Mouse (Mus musculus) neural tube, embryonic 11.5 days (tissue): Measurements from ENCODE around the gene Chd1. TPM values are rescaled to one million over a fixed set of nuclear protein-coding genes. Genes with fewer than 3 reads are reported as not detected.

Experiments used
- ATAC-seq: fragments of 200-750 bp; cut with Nextera tagmentation; 2 replicates; pipeline ENCODE4 v1.8.0; 2017; ENCODE audit warnings: moderate number of reproducible peaks, mild to moderate bottlenecking, moderate TSS enrichment, moderate library complexity; ENCODE audit not compliant: insufficient read depth, low FRiP score, low TSS enrichment
- DNase-seq: peaks from one replicate; pipeline ENCODE4 v3.0.0-alpha.2; 2015; ENCODE audit warnings: low spot score
- H3K27ac ChIP-seq: fragments of 300-500 bp; sonication (generic); 2 replicates; pipeline ENCODE4 v1.5.1; 2014; ENCODE audit warnings: low read depth, mild to moderate bottlenecking, low read length
- H3K27me3 ChIP-seq: fragments of 300-500 bp; sonication (generic); 2 replicates; pipeline ENCODE4 v1.6.1; 2014; ENCODE audit warnings: mild to moderate bottlenecking, low read length, mixed read lengths; ENCODE audit not compliant: control insufficient read depth, insufficient read depth
- H3K36me3 ChIP-seq: fragments of 300-500 bp; sonication (generic); 2 replicates; pipeline ENCODE4 v1.6.1; 2014; ENCODE audit warnings: mild to moderate bottlenecking, low read length, moderate library complexity, mixed read lengths; ENCODE audit not compliant: control insufficient read depth, insufficient read depth
- H3K4me1 ChIP-seq: fragments of 300-500 bp; sonication (generic); 2 replicates; pipeline ENCODE4 v1.6.1; 2014; ENCODE audit warnings: low read length, mixed read lengths; ENCODE audit not compliant: control insufficient read depth, insufficient read depth
- H3K4me2 ChIP-seq: fragments of 300-500 bp; sonication (generic); 2 replicates; pipeline ENCODE4 v1.6.1; 2014; ENCODE audit warnings: low read depth, mild to moderate bottlenecking, moderate library complexity
- H3K4me3 ChIP-seq: fragments of 300-500 bp; sonication (generic); 2 replicates; pipeline ENCODE4 v1.5.1; 2014; ENCODE audit warnings: low read depth, low read length
- H3K9ac ChIP-seq: fragments of 300-500 bp; sonication (generic); 2 replicates; pipeline ENCODE4 v1.6.1; 2014; ENCODE audit warnings: mild to moderate bottlenecking, low read length
- H3K9me3 ChIP-seq: fragments of 300-500 bp; sonication (generic); 2 replicates; pipeline ENCODE4 v1.6.1; 2016; ENCODE audit warnings: low read length; ENCODE audit not compliant: control insufficient read depth
- WGBS: fragments of 180-500 bp; shearing (Covaris S2); extraction: QIAGEN DNeasy Blood & Tissue Kit; methylation state at CpG from one replicate; pipeline ENCODE4 v1.1.7; 2014; 5-methylcytosine and 5-hydroxymethylcytosine counted together
- polyA plus RNA-seq: library from polyadenylated mRNA; unstranded; fragments of >200 nt; fragmentation: Nextera tagmentation; extraction: Ambion mirVana; gene quantifications from 2 replicates; pipeline ENCODE4 v1.2.1, GENCODE M21; 2014

Chd1 gene
- polyA plus RNA-seq, 1 experiment from 2014 or later = 38.8 TPM

GRCm38 (mm10) chr17:15695566-15695965 is 9.2 kb upstream of the Chd1 start:
- Histone ChIP-seq H3K9me3 (no peaks in the 10 kb centered on the region), H3K36me3 (no peaks in the 10 kb centered on the region), H3K4me3 (no peak overlapping the region), H3K27ac (no peak overlapping the region), H3K9ac (no peak overlapping the region), H3K27me3 (no peaks in the 10 kb centered on the region), H3K4me1 (no peaks in the 10 kb centered on the region), H3K4me2 (no peak overlapping the region)
- no peak for DNase-seq
- 82% methylated on average over 2 of the region's 2 CpGs for WGBS
- no peak for ATAC-seq

GRCm38 (mm10) chr17:15698956-15699355 is 5.8 kb upstream of the Chd1 start:
- H3K27me3 ChIP-seq = no peaks in the 10 kb centered on the region
- no peaks in the 10 kb centered on the region for H3K4me1 ChIP-seq
- no peak overlapping the region for H3K4me3 ChIP-seq
- H3K27ac ChIP-seq = no peak overlapping the region
- H3K36me3 ChIP-seq = no peaks in the 10 kb centered on the region
- no peak overlapping the region for H3K9ac ChIP-seq
- no peak overlapping the region for H3K4me2 ChIP-seq
- ATAC-seq (no peak), DNase-seq (no peak)
- H3K9me3 ChIP-seq = no peaks in the 10 kb centered on the region
- 90% methylated on average over 3 of the region's 3 CpGs for WGBS

GRCm38 (mm10) chr17:15701505-15701904 is 3.3 kb upstream of the Chd1 start:
- Histone ChIP-seq H3K36me3 (no peaks in the 10 kb centered on the region), H3K27me3 (no peaks in the 10 kb centered on the region), H3K4me1 (peaks cover 1% of the 10 kb centered on the region; the same call in 1 of the 2 replicates), H3K27ac (no peak overlapping the region), H3K4me2 (no peak overlapping the region), H3K9me3 (no peaks in the 10 kb centered on the region), H3K4me3 (no peak overlapping the region), H3K9ac (no peak overlapping the region)
- 88% methylated on average over 5 of the region's 5 CpGs for WGBS
- ATAC-seq (no peak), DNase-seq (no peak)

GRCm38 (mm10) chr17:15704158-15704474 is 651 bp upstream of the Chd1 start:
- Histone ChIP-seq H3K9me3 (no peaks in the 10 kb centered on the region), H3K4me1 (peaks cover 3% of the 10 kb centered on the region; the same call in 1 of the 2 replicates), H3K36me3 (peaks cover 3% of the 10 kb centered on the region; the same call in 1 of the 2 replicates), H3K27ac (peak overlapping the region; percentile 97; the same call in 1 of the 2 replicates), H3K27me3 (no peaks in the 10 kb centered on the region), H3K4me2 (peak overlapping the region; percentile 50), H3K9ac (peak overlapping the region; percentile 93; the same call in 1 of the 2 replicates), H3K4me3 (peak overlapping the region; percentile 93)
- WGBS = 5% methylated on average over 12 of the region's 12 CpGs
- ATAC-seq = no peak; the same call in 1 of the 2 replicates
- DNase-seq = no peak

GRCm38 (mm10) chr17:15705303-15706284 is 827 bp downstream of the Chd1 start:
- H3K27ac ChIP-seq = peak overlapping the region; percentile 97
- H3K36me3 ChIP-seq = peaks cover 5% of the 10 kb centered on the region; the same call in 1 of the 2 replicates
- peak overlapping the region; percentile 93 for H3K4me3 ChIP-seq
- DNase-seq = peak; percentile 62
- ATAC-seq = peak; percentile 70
- WGBS = under 1% methylated on average over 45 of the region's 89 CpGs
- no peaks in the 10 kb centered on the region for H3K9me3 ChIP-seq
- H3K27me3 ChIP-seq = no peaks in the 10 kb centered on the region
- peak overlapping the region; percentile 93 for H3K9ac ChIP-seq
- H3K4me2 ChIP-seq = peak overlapping the region; percentile 88
- peaks cover 3% of the 10 kb centered on the region; the same call in 1 of the 2 replicates for H3K4me1 ChIP-seq

- ATAC-seq (no peak), DNase-seq (no peak)
- Histone ChIP-seq H3K36me3 (peaks cover 4% of the 10 kb centered on the region; the same call in 1 of the 2 replicates), H3K9me3 (no peaks in the 10 kb centered on the region), H3K4me1 (no peaks in the 10 kb centered on the region), H3K4me3 (no peak overlapping the region), H3K4me2 (no peak overlapping the region), H3K27ac (no peak overlapping the region), H3K27me3 (no peaks in the 10 kb centered on the region), H3K9ac (no peak overlapping the region)
- WGBS = 86% methylated on average over 4 of the region's 4 CpGs
Measured at GRCm38 (mm10) chr17:15714507-15714906, 9.7 kb downstream of the Chd1 start.

- H3K9ac ChIP-seq = no peak overlapping the region
- H3K4me2 ChIP-seq = no peak overlapping the region
- H3K27me3 ChIP-seq = no peaks in the 10 kb centered on the region
- WGBS = 80% methylated on average over 3 of the region's 3 CpGs
- DNase-seq (peak; percentile 18), ATAC-seq (no peak)
- peaks cover 4% of the 10 kb centered on the region; the same call in 1 of the 2 replicates for H3K36me3 ChIP-seq
- no peak overlapping the region for H3K4me3 ChIP-seq
- no peaks in the 10 kb centered on the region for H3K9me3 ChIP-seq
- H3K4me1 ChIP-seq = no peaks in the 10 kb centered on the region
- H3K27ac ChIP-seq = no peak overlapping the region
Measured at GRCm38 (mm10) chr17:15715013-15715902, 10.5 kb downstream of the Chd1 start.

- no peak overlapping the region for H3K4me3 ChIP-seq
- no peak overlapping the region for H3K4me2 ChIP-seq
- peaks cover 2% of the 10 kb centered on the region; the same call in 1 of the 2 replicates for H3K36me3 ChIP-seq
- no peaks in the 10 kb centered on the region for H3K9me3 ChIP-seq
- 94% methylated on average over 3 of the region's 3 CpGs for WGBS
- no peaks in the 10 kb centered on the region for H3K27me3 ChIP-seq
- no peak for ATAC-seq
- no peak for DNase-seq
- no peak overlapping the region for H3K27ac ChIP-seq
- no peak overlapping the region for H3K9ac ChIP-seq
- no peaks in the 10 kb centered on the region for H3K4me1 ChIP-seq
Measured at GRCm38 (mm10) chr17:15715940-15716339, 11.2 kb downstream of the Chd1 start.
